Comparison of ENCODE assay signal across 11 mouse cellular contexts in genomic region chr9:96261101-96261500, GRCm38 (mm10).
DNase-seq lines count a peak whose midpoint lies in the region; ATAC-seq and TF ChIP-seq lines count a peak whose summit lies in the region.
"Had no signal": no experiment of that assay in that cellular context is flagged by ENCODE, and none has a peak within 500 bp of the region (broad histone marks: within the 10 kb centered on the region; RNA-seq: fewer than 3 reads in every experiment).

No protein-coding gene starts in this region.

- no peak overlapping the region for H3K27ac ChIP-seq in heart, embryonic 13.5 days (replicated peaks)
- no peak overlapping the region for H3K27ac ChIP-seq in bone marrow, adult 2 months (ENCODE audit: control insufficient read depth, insufficient read depth, low read depth, low read length, poor library complexity)
- no peak overlapping the region for H3K27ac ChIP-seq in forebrain, embryonic 14.5 days (ENCODE audit: low read depth, low read length)
- peak overlapping the region; percentile 77 for H3K27ac ChIP-seq in liver, embryonic 15.5 days (replicated peaks)
- no peak overlapping the region for H3K27ac ChIP-seq in kidney, embryonic 14.5 days (ENCODE audit: low read depth, low read length)
- H3K27ac ChIP-seq: kidney, postnatal 0 days; limb, embryonic 15.5 days had no signal

- no peak for TF ChIP-seq POLR2A in bone marrow, adult 2 months (IDR thresholded peaks at IDR 0.05; ENCODE audit: borderline replicate concordance, control insufficient read depth, low read depth, low read length)

- no peak for DNase-seq in heart, adult 18-20 months
- no peak for DNase-seq in forebrain, embryonic 14.5 days (ENCODE audit: low spot score)
- DNase-seq in cerebellum, postnatal 4 days (ENCODE audit: low spot score in 2 of 2), result no peak
- DNase-seq: cerebellum, adult 11 months had no signal

- no peak overlapping the region for H3K9ac ChIP-seq in heart, embryonic 13.5 days
- no peak overlapping the region for H3K9ac ChIP-seq in forebrain, embryonic 14.5 days (ENCODE audit: low read length)
- peak overlapping the region; percentile 46 for H3K9ac ChIP-seq in liver, embryonic 15.5 days
- no peak overlapping the region for H3K9ac ChIP-seq in kidney, embryonic 14.5 days (ENCODE audit: low read depth, low read length)
- H3K9ac ChIP-seq: limb, embryonic 15.5 days had no signal

- H3K4me2 ChIP-seq in heart, embryonic 13.5 days, result peak overlapping the region; percentile 9; the same call in 1 of the 2 replicates
- H3K4me2 ChIP-seq in forebrain, embryonic 14.5 days (ENCODE audit: low read length), result peak overlapping the region; percentile 34; the same call in 1 of the 2 replicates
- peak overlapping the region; percentile 65 for H3K4me2 ChIP-seq in liver, embryonic 15.5 days
- H3K4me2 ChIP-seq in kidney, embryonic 14.5 days (replicated peaks; ENCODE audit: low read depth, low read length), result no peak overlapping the region
- H3K4me2 ChIP-seq: limb, embryonic 15.5 days had no signal

- no peak for ATAC-seq in heart, embryonic 13.5 days (ENCODE audit: extremely low read depth, insufficient number of reproducible peaks, low FRiP score, low TSS enrichment)
- ATAC-seq in forebrain, embryonic 14.5 days, result no peak
- no peak for ATAC-seq in liver, embryonic 15.5 days (ENCODE audit: insufficient read depth)
- no peak for ATAC-seq in CD4-positive, CD25-positive, alpha-beta regulatory T cell, adult 4 months
- no peak for ATAC-seq in kidney, embryonic 14.5 days (ENCODE audit: low FRiP score, low TSS enrichment)

- no peaks in the 10 kb centered on the region for H3K36me3 ChIP-seq in heart, embryonic 13.5 days
- no peaks in the 10 kb centered on the region for H3K36me3 ChIP-seq in forebrain, embryonic 14.5 days (ENCODE audit: control insufficient read depth, insufficient read depth, low read length)
- H3K36me3 ChIP-seq in liver, embryonic 15.5 days (replicated peaks), result peaks cover 17% of the 10 kb centered on the region
- H3K36me3 ChIP-seq in kidney, embryonic 14.5 days (ENCODE audit: control insufficient read depth, insufficient read depth, low read length), result no peaks in the 10 kb centered on the region
- H3K36me3 ChIP-seq: limb, embryonic 15.5 days had no signal

- no peaks in the 10 kb centered on the region for H3K9me3 ChIP-seq in heart, embryonic 13.5 days
- H3K9me3 ChIP-seq in forebrain, embryonic 14.5 days (replicated peaks; ENCODE audit: control insufficient read depth, low read length), result no peaks in the 10 kb centered on the region
- H3K9me3 ChIP-seq in liver, embryonic 15.5 days (replicated peaks), result no peaks in the 10 kb centered on the region
- H3K9me3 ChIP-seq in kidney, embryonic 14.5 days (ENCODE audit: control insufficient read depth, low read length), result no peaks in the 10 kb centered on the region
- H3K9me3 ChIP-seq: limb, embryonic 15.5 days had no signal

- TF ChIP-seq CTCF in bone marrow, adult 2 months (IDR thresholded peaks at IDR 0.05; ENCODE audit: control insufficient read depth, insufficient read depth, low read length), result no peak

- no peak overlapping the region for H3K4me3 ChIP-seq in heart, embryonic 13.5 days
- peak overlapping the region; percentile 29 for H3K4me3 ChIP-seq in bone marrow, adult 2 months (replicated peaks; ENCODE audit: control insufficient read depth, low read depth, low read length)
- no peak overlapping the region for H3K4me3 ChIP-seq in forebrain, embryonic 14.5 days (ENCODE audit: low read depth, low read length)
- H3K4me3 ChIP-seq in liver, embryonic 15.5 days (replicated peaks), result peak overlapping the region; percentile 67
- no peak overlapping the region for H3K4me3 ChIP-seq in kidney, embryonic 14.5 days (ENCODE audit: low read length)
- H3K4me3 ChIP-seq: limb, embryonic 15.5 days had no signal

- WGBS in heart, embryonic 13.5 days, result 74% methylated on average over 4 of the region's 4 CpGs
- 81% methylated on average over 4 of the region's 4 CpGs for WGBS in bone marrow, adult 2 months
- 66% methylated on average over 4 of the region's 4 CpGs for WGBS in forebrain, embryonic 14.5 days
- WGBS in liver, embryonic 15.5 days (ENCODE audit: insufficient replicate concordance), result 57% methylated on average over 4 of the region's 4 CpGs
- 69% methylated on average over 4 of the region's 4 CpGs for WGBS in kidney, embryonic 14.5 days

- H3K27me3 ChIP-seq in heart, embryonic 13.5 days (replicated peaks), result no peaks in the 10 kb centered on the region
- no peaks in the 10 kb centered on the region for H3K27me3 ChIP-seq in forebrain, embryonic 14.5 days (replicated peaks; ENCODE audit: control insufficient read depth, insufficient read depth, low read length)
- H3K27me3 ChIP-seq in liver, embryonic 15.5 days, result no peaks in the 10 kb centered on the region
- H3K27me3 ChIP-seq in kidney, embryonic 14.5 days (ENCODE audit: control insufficient read depth, insufficient read depth, low read length), result no peaks in the 10 kb centered on the region
- H3K27me3 ChIP-seq: limb, embryonic 15.5 days had no signal

- H3K4me1 ChIP-seq in heart, embryonic 13.5 days, result peaks cover 10% of the 10 kb centered on the region
- no peaks in the 10 kb centered on the region for H3K4me1 ChIP-seq in bone marrow, adult 2 months (ENCODE audit: control insufficient read depth, insufficient read depth, low read length)
- peaks cover 6% of the 10 kb centered on the region; the same call in 1 of the 2 replicates for H3K4me1 ChIP-seq in forebrain, embryonic 14.5 days (ENCODE audit: control insufficient read depth, insufficient read depth, low read length)
- peaks cover 51% of the 10 kb centered on the region for H3K4me1 ChIP-seq in liver, embryonic 15.5 days (replicated peaks)
- H3K4me1 ChIP-seq in kidney, embryonic 14.5 days (ENCODE audit: control insufficient read depth, insufficient read depth, low read length), result no peaks in the 10 kb centered on the region

Comparison
In these comparisons a context has a peak if more than half of its experiments do, and no peak if none do; other contexts are left out.
1. H3K4me3 ChIP-seq: peak in bone marrow, adult 2 months (single experiment) and liver, embryonic 15.5 days (single experiment); none in heart, embryonic 13.5 days (single experiment), forebrain, embryonic 14.5 days (single experiment) and kidney, embryonic 14.5 days (single experiment).